Mouse (Mus musculus): ENCODE measurements at regions not wholly inside any gene's neighbourhood (a gene's known extent, or its start where the extent isn't known, plus 50 kb on each side); places are given as distances from the start of the nearest gene placed in this dataset.

DNA sequence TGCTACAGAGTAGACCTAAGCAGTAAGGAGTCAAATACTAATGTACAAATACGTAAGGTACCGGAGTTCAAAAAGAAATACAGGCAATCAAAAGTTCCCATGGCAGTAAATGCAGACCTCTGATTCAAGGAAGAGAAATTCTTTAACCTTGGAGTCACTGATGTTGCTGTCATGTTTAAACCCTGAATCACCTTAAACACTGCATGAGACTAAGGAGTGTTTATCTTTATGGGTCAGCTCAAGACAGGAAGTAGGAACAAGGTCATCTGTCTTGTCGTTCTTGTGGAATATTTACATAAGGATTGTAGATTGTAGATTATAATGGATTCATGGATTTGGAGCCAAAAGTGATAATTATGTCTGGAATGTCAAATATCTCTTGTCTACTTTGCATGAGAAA is 1708.7 kb upstream of the Slc10a2 start:
- DNase-seq, result no peak

- DNase-seq, result no peak
These were observed 1702.0 kb upstream of the Slc10a2 start for GRCm38 (mm10) chr8:6807116-6807515.

DNA sequence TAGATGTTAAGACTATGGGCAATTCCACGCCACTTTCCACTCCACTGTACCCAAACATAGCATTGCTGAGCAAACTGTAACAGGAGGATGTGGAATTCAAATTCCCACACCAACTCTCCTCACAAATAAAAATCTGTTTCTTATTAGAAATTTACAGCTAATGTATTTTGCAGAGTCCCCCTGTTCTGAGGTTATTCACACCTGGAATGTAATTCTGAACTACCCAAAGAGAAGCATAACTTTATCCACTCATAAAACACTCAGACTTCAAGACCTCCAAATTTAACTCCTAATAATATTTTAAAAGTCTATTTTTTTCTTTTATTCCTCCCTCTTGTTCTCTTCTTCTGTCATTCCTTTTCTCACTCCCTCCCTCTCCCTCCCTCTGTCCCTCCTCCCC is 1698.0 kb upstream of the Slc10a2 start:
- no peak for DNase-seq

- DNase-seq, result no peak
These were observed 1695.9 kb upstream of the Slc10a2 start for GRCm38 (mm10) chr8:6801076-6801475.

- DNase-seq, result no peak
These were observed 1683.9 kb upstream of the Slc10a2 start for GRCm38 (mm10) chr8:6789096-6789495.

- no peak for DNase-seq
These were observed 1675.8 kb upstream of the Slc10a2 start for GRCm38 (mm10) chr8:6780983-6781382.

GRCm38 (mm10) chr8:6775103-6775502 is 1670.0 kb upstream of the Slc10a2 start:
- no peak for DNase-seq

DNA sequence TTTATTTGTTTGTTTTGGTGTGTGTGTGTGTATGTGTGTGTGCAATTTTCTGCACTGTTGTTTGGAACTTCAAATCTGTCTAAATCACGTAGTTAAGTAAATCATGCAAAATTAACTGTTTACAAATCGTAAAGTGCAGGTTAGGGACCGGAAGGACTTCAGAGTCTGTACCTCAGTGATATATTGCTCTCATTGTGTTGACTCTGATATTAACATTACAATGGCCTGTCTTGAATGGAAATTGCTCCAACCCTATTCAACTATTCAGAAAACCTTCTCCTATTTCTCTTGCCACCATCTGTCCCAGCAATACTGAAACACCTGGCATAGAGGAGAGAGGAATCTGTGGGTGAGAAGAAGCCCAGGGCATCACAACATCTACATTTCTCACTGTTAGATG is 1624.4 kb upstream of the Slc10a2 start:
- DNase-seq, result no peak

DNA sequence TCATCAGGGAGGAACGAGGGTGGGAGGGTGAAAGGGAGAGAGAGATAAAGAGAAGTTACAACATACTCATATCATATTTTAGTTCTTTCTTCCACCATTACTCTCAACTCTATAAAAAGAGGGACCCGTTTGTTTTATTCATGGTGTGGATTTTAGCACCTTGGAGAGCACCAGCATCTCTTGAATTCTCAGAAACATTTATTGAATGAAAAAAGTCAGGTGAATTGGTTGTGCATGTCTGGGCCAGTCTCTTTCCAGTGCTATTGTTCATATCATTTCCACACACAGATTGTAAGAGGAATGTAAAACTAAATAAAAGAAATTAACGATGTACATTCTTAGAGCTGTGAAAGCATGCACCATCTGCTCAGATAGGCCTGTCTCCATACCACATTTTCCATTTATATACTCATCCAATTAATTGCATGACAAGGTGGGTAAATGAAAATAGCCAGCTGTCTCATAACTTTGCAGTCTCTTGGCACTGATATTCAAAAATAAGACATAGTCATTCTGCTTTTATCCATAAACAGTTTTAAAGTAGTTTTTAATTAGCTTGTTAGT is 1603.8 kb upstream of the Slc10a2 start:
- no peak for DNase-seq

DNA sequence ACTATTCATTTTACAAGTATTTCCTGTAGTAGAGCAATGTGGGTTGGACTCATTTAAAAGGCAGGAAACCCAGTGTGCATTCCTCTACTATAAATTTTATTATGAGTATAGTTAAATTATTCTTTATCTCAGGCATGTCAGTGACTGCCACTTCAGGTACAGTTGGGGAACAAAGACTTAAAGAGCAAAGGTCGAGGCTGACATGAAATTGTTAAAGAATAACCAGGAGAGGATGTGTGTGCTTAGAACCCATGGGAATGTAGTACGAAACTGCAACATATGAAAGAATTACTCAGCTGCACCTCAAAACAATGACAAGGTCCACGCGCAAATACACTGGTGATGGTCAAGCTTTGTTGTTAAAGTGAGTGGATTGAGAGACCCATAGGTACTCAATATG is 1583.4 kb upstream of the Slc10a2 start:
- no peak for DNase-seq

DNA sequence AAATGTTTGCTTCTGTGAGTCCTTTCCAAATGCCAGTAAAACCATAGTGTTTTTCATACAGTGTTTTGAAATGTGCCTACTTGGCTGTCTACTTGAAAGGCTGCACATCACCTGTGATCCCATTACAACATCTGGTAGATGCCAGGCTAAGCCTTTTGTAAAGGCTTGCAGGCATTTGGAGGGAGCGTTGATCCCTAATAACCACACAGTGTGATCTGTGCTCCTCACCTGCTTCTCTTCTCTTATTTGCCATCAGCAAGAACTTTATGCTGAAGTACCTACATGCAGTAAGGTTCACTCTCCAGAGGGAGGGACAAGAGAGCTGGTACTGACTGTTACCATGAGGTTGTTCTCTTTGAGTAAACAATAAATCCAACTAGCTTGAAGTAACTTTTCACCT is 1553.7 kb upstream of the Slc10a2 start:
- no peak for DNase-seq

GRCm38 (mm10) chr8:6657451-6657990 is 1552.4 kb upstream of the Slc10a2 start:
- no peak for DNase-seq

DNA sequence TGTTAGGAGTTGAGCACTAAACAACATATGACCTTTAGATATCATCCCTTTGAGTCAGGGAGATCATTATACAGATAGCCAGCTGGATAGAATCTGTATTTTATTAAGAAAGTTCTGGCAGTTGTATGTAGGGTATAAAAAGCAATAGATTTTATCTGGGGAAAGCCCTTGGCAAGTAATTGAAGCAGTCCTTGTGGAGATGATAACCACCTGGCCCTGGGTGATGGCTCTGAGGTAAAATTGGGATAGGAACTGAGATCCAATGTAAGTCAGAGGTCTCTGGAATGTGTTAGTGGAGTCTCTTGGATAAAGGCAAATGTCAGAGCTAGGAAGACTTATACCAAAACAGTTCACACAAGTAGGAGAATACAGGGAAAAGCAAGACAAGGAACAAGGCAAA is 1547.0 kb upstream of the Slc10a2 start:
- no peak for DNase-seq

- DNase-seq, result no peak
These were observed 1542.9 kb upstream of the Slc10a2 start for GRCm38 (mm10) chr8:6648083-6648482.

- no peak for DNase-seq
These were observed 1540.3 kb upstream of the Slc10a2 start for GRCm38 (mm10) chr8:6645287-6645957.

DNA sequence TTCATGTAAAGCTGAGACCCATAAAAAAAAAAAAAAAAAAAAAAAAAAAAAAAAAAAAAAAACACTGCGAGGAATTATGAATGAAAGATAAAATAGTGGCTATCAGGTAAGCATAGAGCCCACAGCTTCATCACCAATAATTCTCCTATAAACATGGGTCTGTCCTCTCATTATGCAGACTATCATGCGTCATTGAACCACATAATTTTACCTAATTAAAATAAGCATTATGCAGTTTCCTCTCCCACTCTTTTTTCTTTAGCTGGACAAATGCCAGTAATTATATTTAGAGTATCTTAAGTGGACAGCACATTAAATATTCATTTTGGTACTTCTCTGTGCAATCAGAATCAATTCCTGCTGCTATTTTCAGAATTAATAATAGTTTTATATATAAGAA is 1539.2 kb upstream of the Slc10a2 start:
- DNase-seq, result no peak

DNA sequence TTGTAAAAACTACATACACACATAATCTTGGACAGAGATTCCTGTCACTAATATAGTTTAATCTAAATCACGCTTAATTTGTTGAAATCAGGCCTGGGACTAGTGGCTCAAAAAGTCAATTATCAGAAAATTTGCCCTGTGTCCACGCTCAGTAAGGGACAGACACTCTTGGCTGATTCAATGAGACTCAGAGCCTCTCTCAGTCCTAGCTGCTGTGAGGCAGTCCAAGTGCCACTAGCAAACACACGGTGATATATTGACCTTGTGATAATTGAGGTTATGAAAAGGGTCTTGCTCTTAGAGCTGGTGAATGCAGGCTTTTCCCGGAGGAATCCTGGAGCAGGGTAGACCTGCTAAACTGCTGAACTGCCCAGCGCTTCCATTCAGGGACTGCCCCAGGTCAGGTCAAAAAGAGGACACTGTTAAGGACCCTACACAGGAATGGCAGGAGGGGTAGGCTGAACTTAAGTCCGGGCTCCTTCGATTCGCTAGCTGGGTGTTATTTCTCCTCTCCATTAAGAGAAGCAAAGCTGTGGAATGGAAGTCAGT is 1521.9 kb upstream of the Slc10a2 start:
- no peak for DNase-seq

- no peak for DNase-seq
These were observed 1503.7 kb upstream of the Slc10a2 start for GRCm38 (mm10) chr8:6608891-6609290.

DNA sequence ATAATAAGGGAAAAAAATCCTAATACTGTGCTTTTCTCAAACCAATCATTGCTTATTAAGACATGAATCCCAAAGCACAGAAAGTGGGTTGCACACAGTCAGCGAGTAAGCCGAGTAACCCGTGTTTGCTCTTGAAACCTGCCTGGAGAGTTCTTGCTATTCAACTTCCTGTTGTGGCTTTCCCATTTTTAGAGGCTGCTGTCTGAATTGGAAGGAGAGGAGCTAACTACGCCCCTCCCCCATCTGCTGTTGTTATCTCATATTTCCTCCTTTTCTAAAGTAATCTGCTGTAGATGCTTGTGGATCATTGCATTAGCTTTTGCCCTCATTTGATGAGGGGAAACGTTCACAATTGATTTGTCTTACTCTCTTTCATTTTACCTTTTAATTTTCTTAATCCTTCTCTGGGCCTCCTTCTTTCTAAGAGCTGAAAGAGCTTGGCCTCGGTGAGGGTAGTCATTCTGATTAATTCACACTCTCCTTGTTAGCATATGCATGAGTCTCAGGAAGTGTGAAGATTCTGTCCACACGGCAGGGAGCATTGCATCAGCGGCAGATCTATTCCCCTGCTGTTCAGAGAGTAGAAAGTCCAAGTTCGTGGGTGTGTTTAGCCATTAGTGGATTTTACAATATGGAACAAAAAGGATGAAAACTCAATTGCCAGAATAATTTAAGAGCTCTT is 1501.8 kb upstream of the Slc10a2 start:
- DNase-seq, result no peak

GRCm38 (mm10) chr8:6604232-6604804 is 1499.2 kb upstream of the Slc10a2 start:
- no peak for DNase-seq

- DNase-seq, result no peak
These were observed 1485.0 kb upstream of the Slc10a2 start for GRCm38 (mm10) chr8:6590146-6590545.

DNA sequence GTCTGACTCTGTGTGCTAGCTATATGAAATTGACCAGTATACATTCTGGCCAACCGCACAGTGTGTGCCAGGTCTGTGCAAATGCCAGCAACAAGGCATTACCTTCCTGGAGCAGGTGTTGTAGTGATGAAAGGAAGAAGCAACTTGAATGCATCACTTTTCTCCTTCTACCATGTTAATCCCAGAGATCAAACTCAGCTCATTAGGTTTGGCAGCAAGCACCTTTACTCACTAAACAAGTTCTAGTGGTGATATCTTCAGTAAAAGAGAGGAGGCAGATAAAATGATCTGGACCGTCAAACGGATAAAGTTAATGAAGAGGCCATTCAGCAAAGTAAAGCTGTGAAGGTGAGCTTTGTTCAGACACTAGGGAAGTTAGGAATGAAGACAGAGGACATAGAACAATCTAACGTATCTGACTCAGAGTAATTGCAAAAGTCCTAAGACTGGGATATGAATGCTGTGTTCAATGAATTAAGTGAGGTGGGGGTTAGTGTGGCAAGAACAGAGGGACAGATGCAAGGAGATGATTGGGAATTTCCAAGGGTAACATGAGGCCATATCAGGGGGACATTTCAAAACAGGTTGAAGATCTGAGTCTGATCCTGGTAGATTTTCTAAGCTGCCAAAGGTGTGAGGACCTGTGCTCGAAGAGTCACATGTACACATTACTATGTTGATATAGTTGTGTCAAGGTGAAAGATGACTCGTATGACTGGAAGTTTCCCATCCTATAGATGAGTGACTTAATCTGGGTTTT is 1478.4 kb upstream of the Slc10a2 start:
- DNase-seq, result no peak

Data from adrenal gland, adult 2 months (tissue).